Mouse (Mus musculus) stomach, embryonic 15.5 days (tissue): ENCODE measurements around the gene Pla2g4d. TPM values are rescaled to one million over a fixed set of nuclear protein-coding genes. Genes with fewer than 3 reads are reported as not detected.

Source experiments
- ATAC-seq: fragments of 200-750 bp; cut with Nextera tagmentation; 2 replicates; pipeline ENCODE4 v1.8.0; 2017; ENCODE audit warnings: low read depth, moderate number of reproducible peaks, moderate TSS enrichment; ENCODE audit not compliant: insufficient read depth, low FRiP score
- H3K27ac ChIP-seq: fragments of 300-500 bp; sonication (generic); 2 replicates; pipeline ENCODE4 v1.5.1; 2015; ENCODE audit warnings: mild to moderate bottlenecking, inconsistent platforms
- H3K27me3 ChIP-seq: fragments of 300-500 bp; sonication (generic); replicated peaks from 2 replicates; pipeline ENCODE4 v1.6.1; 2015; ENCODE audit warnings: inconsistent platforms
- H3K36me3 ChIP-seq: fragments of 300-500 bp; sonication (generic); 2 replicates; pipeline ENCODE4 v1.6.1; 2015; ENCODE audit warnings: inconsistent platforms
- H3K4me1 ChIP-seq: fragments of 300-500 bp; sonication (generic); 2 replicates; pipeline ENCODE4 v1.6.1; 2015; ENCODE audit warnings: inconsistent platforms
- H3K4me2 ChIP-seq: fragments of 300-500 bp; sonication (generic); 2 replicates; pipeline ENCODE4 v1.6.1; 2015; ENCODE audit warnings: mild to moderate bottlenecking, inconsistent platforms
- H3K4me3 ChIP-seq: fragments of 300-500 bp; sonication (generic); replicated peaks from 2 replicates; pipeline ENCODE4 v1.5.1; 2015; ENCODE audit warnings: inconsistent platforms
- H3K9ac ChIP-seq: fragments of 300-500 bp; sonication (generic); 2 replicates; pipeline ENCODE4 v1.6.1; 2015; ENCODE audit warnings: inconsistent platforms
- H3K9me3 ChIP-seq: fragments of 300-500 bp; sonication (generic); 2 replicates; pipeline ENCODE4 v1.6.1; 2016; ENCODE audit warnings: inconsistent platforms
- WGBS: fragments of 180-500 bp; shearing (Covaris S2); methylation state at CpG from one replicate; pipeline ENCODE4 v1.1.7; 2015; 5-methylcytosine and 5-hydroxymethylcytosine counted together
- polyA plus RNA-seq: library from polyadenylated mRNA; unstranded; fragments of >200 nt; fragmentation: Nextera tagmentation; extraction: Ambion mirVana; gene quantifications from 2 replicates; pipeline ENCODE4 v1.2.1, GENCODE M21; 2015

Pla2g4d gene
- polyA plus RNA-seq, 1 experiment from 2014 or later: not detected

- WGBS: 85% methylated on average over 3 of the region's 3 CpGs
- no peaks in the 10 kb centered on the region for H3K4me1 ChIP-seq
- no peak for ATAC-seq
Measured at GRCm38 (mm10) chr2:120288401-120288800, 596 bp downstream of the Pla2g4d start.

GRCm38 (mm10) chr2:120285639-120286038 is 3.4 kb downstream of the Pla2g4d start:
- no peak overlapping the region for H3K9ac ChIP-seq
- no peaks in the 10 kb centered on the region for H3K4me1 ChIP-seq
- 84% methylated on average over 4 of the region's 4 CpGs for WGBS
- H3K36me3 ChIP-seq: no peaks in the 10 kb centered on the region
- no peak overlapping the region for H3K4me3 ChIP-seq
- H3K4me2 ChIP-seq: no peak overlapping the region
- no peak overlapping the region for H3K27ac ChIP-seq
- no peaks in the 10 kb centered on the region for H3K9me3 ChIP-seq
- H3K27me3 ChIP-seq: no peaks in the 10 kb centered on the region
- no peak for ATAC-seq

More at GRCm38 (mm10) chr2:120288401-120288800, 596 bp downstream of the Pla2g4d start:
- H3K4me2 ChIP-seq: no peak overlapping the region
- no peaks in the 10 kb centered on the region for H3K36me3 ChIP-seq
- H3K27me3 ChIP-seq: no peaks in the 10 kb centered on the region
- H3K4me3 ChIP-seq: no peak overlapping the region
- H3K9me3 ChIP-seq: no peaks in the 10 kb centered on the region
- H3K9ac ChIP-seq: no peak overlapping the region
- H3K27ac ChIP-seq: no peak overlapping the region

GRCm38 (mm10) chr2:120284705-120285104 is 4.3 kb downstream of the Pla2g4d start:
- no peak for ATAC-seq
- Histone ChIP-seq H3K4me1 (no peaks in the 10 kb centered on the region), H3K27me3 (no peaks in the 10 kb centered on the region), H3K36me3 (no peaks in the 10 kb centered on the region), H3K9me3 (no peaks in the 10 kb centered on the region), H3K4me2 (no peak overlapping the region), H3K9ac (no peak overlapping the region), H3K4me3 (no peak overlapping the region), H3K27ac (no peak overlapping the region)

- ATAC-seq: peak; percentile 21; the same call in 1 of the 2 replicates
- no peak overlapping the region for H3K4me2 ChIP-seq
- H3K4me3 ChIP-seq: no peak overlapping the region
- H3K27me3 ChIP-seq: no peaks in the 10 kb centered on the region
- H3K9me3 ChIP-seq: no peaks in the 10 kb centered on the region
- H3K9ac ChIP-seq: no peak overlapping the region
- 80% methylated on average over 5 of the region's 5 CpGs for WGBS
- H3K27ac ChIP-seq: no peak overlapping the region
- no peaks in the 10 kb centered on the region for H3K36me3 ChIP-seq
- no peaks in the 10 kb centered on the region for H3K4me1 ChIP-seq
Measured at GRCm38 (mm10) chr2:120284094-120284493, 4.9 kb downstream of the Pla2g4d start.

- Histone ChIP-seq H3K27me3 (no peaks in the 10 kb centered on the region), H3K36me3 (no peaks in the 10 kb centered on the region), H3K9me3 (no peaks in the 10 kb centered on the region), H3K27ac (no peak overlapping the region), H3K4me1 (no peaks in the 10 kb centered on the region), H3K4me2 (no peak overlapping the region), H3K4me3 (no peak overlapping the region), H3K9ac (no peak overlapping the region)
- ATAC-seq: no peak; the same call in 1 of the 2 replicates
- WGBS: 37% methylated on average over 6 of the region's 6 CpGs
Measured at GRCm38 (mm10) chr2:120283550-120283949, 5.4 kb downstream of the Pla2g4d start.

- no peak for ATAC-seq
- no peaks in the 10 kb centered on the region for H3K36me3 ChIP-seq
- no peak overlapping the region for H3K4me2 ChIP-seq
- no peak overlapping the region for H3K9ac ChIP-seq
- H3K4me1 ChIP-seq: no peaks in the 10 kb centered on the region
- no peaks in the 10 kb centered on the region for H3K27me3 ChIP-seq
- H3K4me3 ChIP-seq: no peak overlapping the region
- H3K9me3 ChIP-seq: no peaks in the 10 kb centered on the region
- 54% methylated on average over 3 of the region's 3 CpGs for WGBS
- no peak overlapping the region for H3K27ac ChIP-seq
Measured at GRCm38 (mm10) chr2:120281221-120281620, 7.8 kb downstream of the Pla2g4d start.

GRCm38 (mm10) chr2:120279961-120280360 is 9.0 kb downstream of the Pla2g4d start:
- Histone ChIP-seq H3K4me1 (no peaks in the 10 kb centered on the region), H3K36me3 (no peaks in the 10 kb centered on the region), H3K4me2 (no peak overlapping the region), H3K4me3 (no peak overlapping the region), H3K27me3 (no peaks in the 10 kb centered on the region), H3K27ac (no peak overlapping the region), H3K9ac (no peak overlapping the region), H3K9me3 (no peaks in the 10 kb centered on the region)
- no peak for ATAC-seq
- WGBS: 13% methylated on average over 8 of the region's 8 CpGs

GRCm38 (mm10) chr2:120276951-120277350 is 12.0 kb downstream of the Pla2g4d start:
- H3K27me3 ChIP-seq: no peaks in the 10 kb centered on the region
- no peak overlapping the region for H3K4me3 ChIP-seq
- H3K4me1 ChIP-seq: no peaks in the 10 kb centered on the region
- no peak overlapping the region for H3K4me2 ChIP-seq
- H3K9ac ChIP-seq: no peak overlapping the region
- no peaks in the 10 kb centered on the region for H3K36me3 ChIP-seq
- H3K9me3 ChIP-seq: no peaks in the 10 kb centered on the region
- no peak overlapping the region for H3K27ac ChIP-seq
- WGBS: 79% methylated on average over 4 of the region's 4 CpGs
- no peak for ATAC-seq

GRCm38 (mm10) chr2:120268635-120269034 is 20.4 kb downstream of the Pla2g4d start:
- Histone ChIP-seq H3K4me2 (peak overlapping the region; percentile 36), H3K9me3 (no peaks in the 10 kb centered on the region), H3K36me3 (no peaks in the 10 kb centered on the region), H3K27ac (no peak overlapping the region), H3K9ac (no peak overlapping the region), H3K4me1 (0 out of 2 replicates have a peak, but pooled peaks cover 8% of the 10 kb centered on the region), H3K4me3 (0 out of 2 replicates have a peak overlapping the region, but pooled peaks have one; percentile 2), H3K27me3 (0 out of 2 replicates have a peak, but pooled peaks cover 6% of the 10 kb centered on the region)
- 3% methylated on average over 9 of the region's 9 CpGs for WGBS
- no peak for ATAC-seq

- Histone ChIP-seq H3K4me2 (no peak overlapping the region), H3K36me3 (no peaks in the 10 kb centered on the region), H3K9me3 (no peaks in the 10 kb centered on the region), H3K27me3 (0 out of 2 replicates have a peak, but pooled peaks cover 6% of the 10 kb centered on the region), H3K4me1 (0 out of 2 replicates have a peak, but pooled peaks cover 8% of the 10 kb centered on the region), H3K4me3 (no peak overlapping the region), H3K9ac (no peak overlapping the region), H3K27ac (no peak overlapping the region)
- WGBS: 67% methylated on average over 6 of the region's 6 CpGs
- no peak for ATAC-seq
Measured at GRCm38 (mm10) chr2:120265523-120265922, 23.5 kb downstream of the Pla2g4d start.

GRCm38 (mm10) chr2:120264858-120265257 is 24.1 kb downstream of the Pla2g4d start:
- no peak overlapping the region for H3K4me2 ChIP-seq
- H3K4me3 ChIP-seq: no peak overlapping the region
- no peak overlapping the region for H3K27ac ChIP-seq
- no peaks in the 10 kb centered on the region for H3K9me3 ChIP-seq
- H3K9ac ChIP-seq: no peak overlapping the region
- 0 out of 2 replicates have a peak, but pooled peaks cover 6% of the 10 kb centered on the region for H3K27me3 ChIP-seq
- no peak for ATAC-seq
- no peaks in the 10 kb centered on the region for H3K36me3 ChIP-seq
- H3K4me1 ChIP-seq: 0 out of 2 replicates have a peak, but pooled peaks cover 8% of the 10 kb centered on the region
- WGBS: 66% methylated on average over 10 of the region's 10 CpGs

GRCm38 (mm10) chr2:120262876-120263275 is 26.1 kb downstream of the Pla2g4d start:
- H3K9ac ChIP-seq: no peak overlapping the region
- WGBS: 15% methylated on average over 1 of the region's 1 CpGs
- no peak overlapping the region for H3K4me2 ChIP-seq
- no peak for ATAC-seq
- no peaks in the 10 kb centered on the region for H3K27me3 ChIP-seq
- H3K4me1 ChIP-seq: no peaks in the 10 kb centered on the region
- H3K4me3 ChIP-seq: no peak overlapping the region
- no peaks in the 10 kb centered on the region for H3K9me3 ChIP-seq
- no peak overlapping the region for H3K27ac ChIP-seq
- H3K36me3 ChIP-seq: no peaks in the 10 kb centered on the region

GRCm38 (mm10) chr2:120261346-120261745 is 27.7 kb downstream of the Pla2g4d start:
- ATAC-seq: no peak
- Histone ChIP-seq H3K27me3 (no peaks in the 10 kb centered on the region), H3K4me1 (no peaks in the 10 kb centered on the region), H3K4me2 (no peak overlapping the region), H3K27ac (no peak overlapping the region), H3K9me3 (no peaks in the 10 kb centered on the region), H3K4me3 (no peak overlapping the region), H3K9ac (no peak overlapping the region), H3K36me3 (no peaks in the 10 kb centered on the region)
- WGBS: 59% methylated on average over 3 of the region's 3 CpGs
